Mouse (Mus musculus) kidney, adult 9 months (tissue): ENCODE measurements at regions not wholly inside any gene's neighbourhood (a gene's known extent, or its start where the extent isn't known, plus 50 kb on each side); places are given as distances from the start of the nearest gene placed in this dataset.
A peak's percentile ranks its signal among the peaks of the same experiment; 100 is the strongest.

Source experiments
- DNase-seq: peaks from one replicate; pipeline ENCODE4 v3.0.0; 2022

DNA sequence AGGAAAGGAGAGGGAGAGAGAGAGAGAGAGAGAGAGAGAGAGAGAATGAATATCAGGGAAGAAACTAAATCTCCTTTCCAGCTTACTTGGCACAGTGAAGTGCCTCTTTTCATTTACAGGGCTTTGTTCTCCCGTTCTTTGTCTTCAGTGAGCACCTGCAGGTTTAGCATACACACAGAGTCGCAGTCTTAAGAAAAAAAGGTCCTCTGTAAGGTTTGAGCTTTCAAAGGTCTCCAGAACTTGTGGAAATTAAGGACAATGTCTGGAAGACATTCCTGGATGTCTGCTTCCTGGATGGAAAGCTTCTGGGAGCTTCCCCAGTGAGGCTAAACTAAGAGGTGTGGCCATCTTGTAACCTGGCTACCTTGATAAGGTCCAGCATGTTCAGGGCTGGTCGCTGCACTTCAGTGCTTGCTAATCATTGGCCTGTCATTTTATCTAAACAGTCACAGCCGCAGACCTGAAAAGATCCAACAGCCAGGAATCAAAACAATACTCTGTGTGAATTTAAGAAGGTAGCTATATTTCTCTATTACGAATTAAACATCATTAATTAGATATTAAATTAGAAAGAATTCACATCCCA lies 113.1 kb upstream of the Ralgapa2 start:
- DNase-seq = no peak

DNA sequence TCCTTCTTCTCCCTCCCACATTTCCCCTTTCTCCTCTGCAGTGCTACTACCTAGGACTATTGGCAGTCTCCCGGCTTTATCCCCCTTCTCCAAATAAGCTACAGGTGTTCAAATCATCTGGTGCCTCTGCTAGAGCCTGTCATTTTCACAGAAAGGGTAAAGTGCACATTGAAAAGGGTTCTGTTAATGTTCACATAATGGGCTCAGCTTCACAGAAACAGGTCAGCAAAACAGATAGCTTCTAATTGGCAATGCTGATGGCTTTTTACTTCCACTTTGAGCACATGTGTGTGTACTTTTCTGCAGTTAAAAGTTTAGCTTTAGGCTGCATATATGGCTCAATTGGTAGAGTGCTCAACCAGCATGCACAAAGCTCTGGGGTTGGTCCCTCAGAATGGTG lies 114.4 kb upstream of the Ralgapa2 start:
- peak; percentile 56 for DNase-seq

DNA sequence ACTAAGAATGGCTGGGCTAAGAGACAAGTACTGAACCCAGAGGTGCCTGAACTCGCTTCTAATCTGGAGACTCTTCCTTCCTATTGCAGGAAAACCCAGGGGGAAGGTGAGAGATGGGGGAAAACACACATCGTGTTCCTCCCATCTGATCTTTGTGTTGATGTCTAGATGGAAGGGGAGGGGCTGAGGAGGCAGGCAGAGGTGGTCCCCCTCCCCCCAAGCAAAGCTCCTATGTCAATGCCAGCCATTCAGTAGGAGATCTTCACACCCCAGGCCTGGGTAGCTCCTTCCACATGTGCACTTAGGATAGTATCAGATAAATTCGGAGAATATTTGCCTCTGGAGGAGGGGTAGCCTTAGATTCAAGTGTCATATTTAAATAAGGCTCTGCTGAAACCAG lies 118.0 kb upstream of the Ralgapa2 start:
- no peak for DNase-seq

GRCm38 (mm10) chr2:146631098-146631497 lies 119.0 kb upstream of the Ralgapa2 start:
- DNase-seq = no peak

DNA sequence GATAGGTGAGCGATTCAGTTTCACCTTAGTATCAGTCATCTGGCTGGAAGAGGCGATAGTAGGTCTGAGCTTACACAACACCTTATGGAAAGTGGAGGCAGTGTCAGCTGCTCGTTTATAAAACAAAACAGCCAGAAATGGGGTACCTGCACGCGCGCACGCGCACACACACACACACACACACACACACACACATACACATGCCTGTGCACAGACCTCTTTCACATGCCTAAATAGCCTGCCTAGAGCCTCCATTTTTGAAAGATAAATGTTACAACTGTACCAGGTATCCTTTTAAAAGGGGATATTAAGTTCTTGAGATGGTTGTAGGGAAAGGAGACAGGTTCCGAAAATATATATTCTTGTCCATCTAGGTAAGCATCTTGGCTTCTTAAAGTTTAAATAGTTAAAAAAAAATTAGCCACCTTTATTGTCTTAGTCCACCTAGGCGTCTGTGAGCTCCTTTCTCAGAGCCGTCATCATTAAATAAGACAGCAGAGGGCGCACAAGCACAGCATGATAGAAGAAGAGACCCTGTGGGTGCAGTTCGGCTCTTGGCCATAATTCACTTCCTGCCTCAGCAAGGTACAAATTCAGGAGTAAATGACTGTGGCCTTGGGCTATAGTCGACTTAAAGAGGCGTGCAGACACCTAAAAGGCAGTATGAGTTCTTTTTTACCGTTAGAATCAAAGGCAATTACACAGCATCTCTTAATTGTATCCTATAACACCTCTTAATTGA lies 121.4 kb upstream of the Ralgapa2 start:
- peak; percentile 72 for DNase-seq

- no peak for DNase-seq
Measured at GRCm38 (mm10) chr2:146637573-146637972, 125.4 kb upstream of the Ralgapa2 start.

GRCm38 (mm10) chr2:146646237-146646972 lies 134.3 kb upstream of the Ralgapa2 start:
- DNase-seq = peak; percentile 5

DNA sequence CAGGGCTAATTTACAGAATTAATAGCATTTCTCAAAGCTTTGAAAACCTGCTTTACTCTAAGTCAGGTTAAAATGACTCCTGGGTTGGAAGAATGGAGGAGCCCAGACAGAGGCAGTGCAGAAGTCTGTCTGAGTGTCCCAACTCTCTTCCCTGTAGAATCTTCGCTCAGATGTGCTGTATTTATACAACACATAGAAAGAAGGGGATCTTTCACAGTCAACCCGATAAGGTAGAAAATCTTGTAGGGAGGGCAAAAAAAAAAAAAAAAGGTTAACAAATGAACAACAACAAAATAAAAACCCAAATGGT lies 134.8 kb upstream of the Ralgapa2 start:
- DNase-seq = no peak

DNA sequence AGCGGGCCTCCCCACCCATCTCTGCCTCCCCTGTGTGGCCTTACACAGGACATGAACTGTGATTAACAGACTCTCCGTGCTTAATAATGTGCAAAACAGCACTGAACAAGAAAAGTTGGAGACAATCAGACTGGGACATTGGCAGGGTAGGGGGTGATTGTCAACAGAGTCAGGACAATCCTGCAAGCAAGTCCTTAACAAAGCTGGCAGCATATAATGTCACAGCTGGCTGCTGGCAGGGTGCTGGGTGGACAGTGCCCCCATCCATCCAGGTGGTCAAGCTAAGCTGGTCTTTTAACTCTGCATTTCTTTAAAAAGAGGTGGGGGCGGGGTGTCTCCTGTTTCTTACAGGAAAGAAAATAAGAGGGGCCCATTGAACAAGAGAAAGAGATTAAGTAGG lies 149.2 kb upstream of the Ralgapa2 start:
- DNase-seq = no peak

GRCm38 (mm10) chr2:146672761-146673160 lies 160.6 kb upstream of the Ralgapa2 start:
- DNase-seq = no peak

GRCm38 (mm10) chr2:146681979-146682378 lies 169.8 kb upstream of the Ralgapa2 start:
- DNase-seq = no peak

GRCm38 (mm10) chr2:146685854-146686507 lies 169.7 kb upstream of the Kiz start:
- no peak for DNase-seq

DNA sequence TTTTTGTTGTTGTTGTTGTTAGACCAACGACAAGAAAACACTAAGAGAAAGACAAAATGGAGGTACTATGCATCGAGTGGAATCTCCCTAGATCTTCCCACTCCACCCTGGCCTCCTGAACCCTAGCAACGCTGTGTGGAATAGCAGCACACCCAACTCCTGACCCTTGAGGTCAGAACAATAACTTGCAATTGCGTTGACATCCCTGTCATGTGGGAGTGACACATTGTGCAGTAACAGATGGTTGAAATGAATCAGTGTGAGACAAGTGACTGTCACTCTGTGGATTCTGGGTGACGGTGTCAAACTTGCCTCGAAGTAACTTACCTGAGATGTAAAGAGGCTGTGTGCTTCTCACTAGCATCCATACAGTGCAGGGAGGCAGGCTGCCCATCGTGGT lies 167.1 kb upstream of the Kiz start:
- DNase-seq = no peak

DNA sequence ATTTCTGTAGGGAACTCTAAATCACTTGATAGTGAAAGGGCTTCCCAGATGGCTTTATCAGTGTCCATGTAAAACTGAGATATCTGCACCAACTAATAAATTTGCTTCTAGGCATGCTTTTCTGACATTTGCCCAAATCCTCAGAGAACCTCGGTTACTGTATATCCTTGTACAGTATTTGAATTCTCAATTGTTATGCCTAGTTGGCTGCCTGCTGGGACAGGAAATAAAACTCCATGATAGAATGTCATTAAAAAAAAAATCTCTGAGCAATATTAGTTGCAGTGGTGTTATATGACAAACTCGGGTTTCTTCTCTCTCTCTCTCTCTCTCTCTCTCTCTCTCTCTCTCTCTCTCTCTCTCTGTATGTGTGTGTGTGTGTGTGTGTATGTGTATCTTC lies 162.2 kb upstream of the Kiz start:
- DNase-seq = no peak

GRCm38 (mm10) chr2:146694041-146694440 lies 161.6 kb upstream of the Kiz start:
- no peak for DNase-seq

DNA sequence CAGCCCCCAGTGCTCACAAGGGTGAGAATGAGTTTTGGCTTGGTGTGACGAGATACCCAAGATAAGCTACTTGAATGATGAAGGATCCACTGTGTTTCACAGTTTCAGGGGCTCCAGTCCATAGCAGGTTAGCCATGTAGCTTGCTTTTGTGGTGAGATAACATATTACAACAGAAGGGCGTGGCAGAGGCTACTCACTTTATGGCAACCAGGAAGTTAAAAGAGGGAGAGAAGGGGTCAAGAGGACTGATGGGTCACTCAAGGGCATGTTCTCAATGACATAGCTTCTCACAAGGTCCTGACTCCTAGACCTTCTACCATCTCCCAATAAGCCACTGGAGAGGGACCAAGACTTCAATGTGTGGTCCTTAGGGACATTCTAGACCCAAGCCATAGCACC lies 159.4 kb upstream of the Kiz start:
- DNase-seq = no peak

- no peak for DNase-seq
Measured at GRCm38 (mm10) chr2:146696727-146697126, 158.9 kb upstream of the Kiz start.

GRCm38 (mm10) chr2:146710676-146711075 lies 145.0 kb upstream of the Kiz start:
- DNase-seq = no peak

- no peak for DNase-seq
Measured at GRCm38 (mm10) chr2:146721184-146721715, 134.4 kb upstream of the Kiz start.

- DNase-seq = no peak
Measured at GRCm38 (mm10) chr2:146722351-146723025, 133.2 kb upstream of the Kiz start.

DNA sequence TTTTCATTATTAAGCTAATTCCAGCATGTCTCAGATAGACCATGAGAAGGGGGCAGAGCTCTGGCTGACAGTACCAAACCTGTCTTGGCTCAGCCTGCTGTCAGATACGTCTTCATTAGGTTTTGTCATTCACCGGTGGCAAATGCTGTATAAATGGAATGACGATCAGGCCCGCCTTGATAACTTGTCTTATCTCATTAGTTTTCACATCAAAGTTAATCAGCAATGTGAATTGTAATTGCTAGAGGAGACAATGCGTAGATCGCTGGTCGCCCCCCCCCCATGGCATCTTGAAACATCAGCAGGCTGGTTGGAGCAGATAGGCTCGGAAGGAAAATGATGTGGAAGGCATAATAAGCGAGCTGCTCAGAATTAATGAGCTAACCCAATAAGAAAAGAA lies 132.5 kb upstream of the Kiz start:
- DNase-seq = no peak

- DNase-seq = no peak
Measured at GRCm38 (mm10) chr2:146723671-146724070, 132.0 kb upstream of the Kiz start.

DNA sequence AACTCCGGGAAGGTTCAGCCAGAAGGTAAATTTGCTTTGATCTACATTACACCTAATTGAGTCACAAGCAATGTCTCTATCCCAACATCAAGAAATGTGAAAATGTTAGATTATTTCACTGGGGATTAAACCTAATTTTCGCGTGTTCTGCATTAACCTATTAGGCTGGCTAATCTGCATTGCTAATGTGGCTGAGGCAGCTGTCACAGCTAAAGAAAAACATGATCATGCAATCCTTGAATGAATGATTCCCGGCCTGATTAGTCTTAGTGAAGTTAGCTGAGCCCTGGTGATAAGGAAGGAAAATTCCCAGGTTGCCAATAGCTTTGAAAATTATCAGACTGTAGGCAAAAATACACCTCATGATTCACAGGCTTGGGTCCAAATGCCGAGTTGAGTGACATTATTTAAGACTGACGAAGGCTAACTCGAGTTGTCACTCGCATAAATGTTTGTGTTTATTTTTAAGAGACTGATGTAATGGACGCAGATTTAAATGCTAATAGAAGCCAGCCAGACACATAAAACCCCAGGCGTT lies 131.5 kb upstream of the Kiz start:
- no peak for DNase-seq
